Mouse (Mus musculus) megakaryocyte, embryonic 14.5 days (primary cell): ENCODE results near the gene Mphosph9. TPM values are rescaled to one million over a fixed set of nuclear protein-coding genes. Genes with fewer than 3 reads are reported as not detected.
"Not testable (repeated sequence)": the region's sequence is repeated elsewhere in the genome, so short reads cannot be mapped to it uniquely, and the experiment has no call there.

Experiments
- H3K27me3 ChIP-seq: replicated peaks from 2 replicates; pipeline ENCODE3; 2012; ENCODE audit warnings: inconsistent platforms
- H3K36me3 ChIP-seq: replicated peaks from 2 replicates; pipeline ENCODE3; 2012; ENCODE audit warnings: low read length, inconsistent platforms, mixed read lengths
- H3K4me1 ChIP-seq: 2 replicates; pipeline ENCODE4 v1.6.1; 2012; ENCODE audit warnings: inconsistent platforms
- H3K4me3 ChIP-seq: replicated peaks from 2 replicates; pipeline ENCODE3; 2012; ENCODE audit warnings: moderate library complexity, mild to moderate bottlenecking, inconsistent platforms
- H3K9me3 ChIP-seq: 2 replicates; pipeline ENCODE4 v1.6.1; 2012; ENCODE audit warnings: inconsistent platforms
- FLI1 ChIP-seq: IDR thresholded peaks from 2 replicates; pipeline ENCODE4 v1.6.1; 2012; ENCODE audit warnings: low read length, inconsistent platforms, mixed read lengths
- GATA1 ChIP-seq: IDR thresholded peaks from 3 replicates; pipeline ENCODE4 v1.6.1; 2012; ENCODE audit warnings: mixed read lengths, low read length, inconsistent platforms, borderline replicate concordance
- polyA plus RNA-seq: library from polyadenylated mRNA; stranded (reverse); fragments of >175 nt; gene quantifications from 2 replicates; pipeline ENCODE4 v1.2.3, GENCODE M21; 2012; ENCODE audit warnings: low replicate concordance; ENCODE audit not compliant: insufficient read depth

Gene Mphosph9
- polyA plus RNA-seq, 1 experiment, result 1.8 TPM

GRCm38 (mm10) chr5:124310091-124310490 is 17.7 kb downstream of the Mphosph9 start:
- H3K4me3 ChIP-seq, result no peak overlapping the region
- no peaks in the 10 kb centered on the region for H3K27me3 ChIP-seq
- peaks cover 8% of the 10 kb centered on the region for H3K9me3 ChIP-seq
- H3K4me1 ChIP-seq, result peaks cover 23% of the 10 kb centered on the region
- no peak for TF ChIP-seq GATA1
- TF ChIP-seq FLI1, result no peak
- H3K36me3 ChIP-seq, result peaks cover 83% of the 10 kb centered on the region

- H3K27me3 ChIP-seq, result no peaks in the 10 kb centered on the region
- no peak overlapping the region for H3K4me3 ChIP-seq
- peaks cover 79% of the 10 kb centered on the region for H3K36me3 ChIP-seq
- peaks cover 23% of the 10 kb centered on the region for H3K4me1 ChIP-seq
- TF ChIP-seq GATA1 (no peak), FLI1 (no peak)
- peaks cover 8% of the 10 kb centered on the region for H3K9me3 ChIP-seq
Measured at GRCm38 (mm10) chr5:124309155-124309554, 18.6 kb downstream of the Mphosph9 start.

DNA sequence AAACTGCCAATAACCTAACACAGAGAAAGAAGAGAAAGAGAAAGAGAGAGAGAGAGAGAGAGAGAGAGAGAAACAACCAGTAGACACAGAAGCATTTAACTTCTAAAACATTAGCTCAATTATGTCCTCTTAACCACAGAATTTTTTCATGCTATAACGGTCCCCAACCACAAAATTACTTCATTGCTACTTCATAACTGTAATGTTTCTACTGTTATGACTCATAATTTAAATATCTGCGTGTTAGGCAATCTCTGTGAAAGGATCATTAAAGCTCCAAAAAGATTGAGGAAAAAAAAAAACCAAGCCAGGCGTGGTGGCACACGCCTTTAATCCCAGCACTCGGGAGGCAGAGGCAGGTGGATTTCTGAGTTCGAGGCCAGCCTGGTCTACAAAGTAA is 24.9 kb downstream of the Mphosph9 start:
- Histone ChIP-seq H3K4me1 (peaks cover 18% of the 10 kb centered on the region), H3K36me3 (peaks cover 71% of the 10 kb centered on the region)
- H3K9me3 ChIP-seq, H3K4me3 ChIP-seq, H3K27me3 ChIP-seq: not testable (repeated sequence)

GRCm38 (mm10) chr5:124300132-124300531 is 27.6 kb downstream of the Mphosph9 start:
- H3K4me3 ChIP-seq, result no peak overlapping the region
- peaks cover 5% of the 10 kb centered on the region for H3K9me3 ChIP-seq
- peaks cover 62% of the 10 kb centered on the region for H3K36me3 ChIP-seq
- peaks cover 15% of the 10 kb centered on the region for H3K4me1 ChIP-seq
- no peaks in the 10 kb centered on the region for H3K27me3 ChIP-seq
- TF ChIP-seq FLI1, result no peak
- no peak for TF ChIP-seq GATA1

- Histone ChIP-seq H3K36me3 (peaks cover 64% of the 10 kb centered on the region), H3K4me1 (peaks cover 15% of the 10 kb centered on the region)
- H3K27me3 ChIP-seq, H3K4me3 ChIP-seq, H3K9me3 ChIP-seq: not testable (repeated sequence)
Measured at GRCm38 (mm10) chr5:124299307-124299706, 28.5 kb downstream of the Mphosph9 start.

GRCm38 (mm10) chr5:124296475-124296874 is 31.3 kb downstream of the Mphosph9 start:
- H3K9me3 ChIP-seq, result peaks cover 5% of the 10 kb centered on the region
- H3K4me1 ChIP-seq, result peaks cover 15% of the 10 kb centered on the region
- peaks cover 70% of the 10 kb centered on the region for H3K36me3 ChIP-seq
- no peaks in the 10 kb centered on the region for H3K27me3 ChIP-seq
- no peak overlapping the region for H3K4me3 ChIP-seq
- no peak for TF ChIP-seq GATA1
- no peak for TF ChIP-seq FLI1

DNA sequence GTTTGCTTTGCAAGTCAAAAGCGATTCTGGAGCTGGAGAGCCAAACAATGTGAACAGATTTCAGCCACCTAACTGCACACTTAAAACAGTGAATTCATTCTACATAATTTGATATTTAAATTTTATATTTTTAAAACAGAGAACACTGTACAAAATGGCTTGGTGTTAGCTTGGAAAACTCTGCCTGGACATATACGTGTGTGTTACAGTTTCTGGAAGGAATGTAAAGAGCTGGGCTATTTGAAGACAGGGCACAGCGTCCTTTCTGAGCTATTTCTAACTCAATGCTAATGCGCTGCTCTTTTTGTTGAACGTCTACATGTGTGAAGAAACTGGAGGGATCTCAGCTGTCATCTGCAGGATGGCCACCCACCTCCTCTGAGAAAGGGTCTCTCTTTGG is 33.8 kb downstream of the Mphosph9 start:
- TF ChIP-seq FLI1, result no peak
- TF ChIP-seq GATA1, result no peak
- H3K4me3 ChIP-seq, result no peak overlapping the region
- H3K36me3 ChIP-seq, result peaks cover 79% of the 10 kb centered on the region

DNA sequence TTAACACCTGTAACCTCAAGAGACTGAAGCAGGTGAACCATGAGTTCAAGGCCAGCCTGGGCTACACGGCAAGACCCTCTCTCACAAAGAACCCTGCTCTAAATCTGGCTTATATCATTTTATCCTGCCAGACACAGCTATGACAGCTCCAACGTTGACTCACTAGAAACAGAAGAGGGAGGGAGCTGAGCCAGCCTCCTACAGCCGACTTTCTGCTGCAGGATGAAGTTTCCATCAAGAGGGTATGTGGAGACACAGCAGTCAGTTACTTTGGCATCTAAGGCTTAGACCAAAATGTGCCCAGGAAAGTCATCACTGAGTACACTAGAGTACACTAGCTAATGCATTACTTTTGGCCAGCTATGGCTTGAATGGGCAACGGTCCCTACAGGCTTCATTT is 37.6 kb downstream of the Mphosph9 start:
- TF ChIP-seq GATA1 (no peak), FLI1 (no peak)
- H3K36me3 ChIP-seq, result peaks cover 83% of the 10 kb centered on the region
- no peak overlapping the region for H3K4me3 ChIP-seq
- H3K9me3 ChIP-seq, result no peaks in the 10 kb centered on the region
- no peaks in the 10 kb centered on the region for H3K27me3 ChIP-seq
- peaks cover 17% of the 10 kb centered on the region for H3K4me1 ChIP-seq

More for the DNA sequence above, 33.8 kb downstream of the Mphosph9 start:
- Histone ChIP-seq H3K9me3 (peaks cover 5% of the 10 kb centered on the region), H3K27me3 (no peaks in the 10 kb centered on the region), H3K4me1 (no peaks in the 10 kb centered on the region)

DNA sequence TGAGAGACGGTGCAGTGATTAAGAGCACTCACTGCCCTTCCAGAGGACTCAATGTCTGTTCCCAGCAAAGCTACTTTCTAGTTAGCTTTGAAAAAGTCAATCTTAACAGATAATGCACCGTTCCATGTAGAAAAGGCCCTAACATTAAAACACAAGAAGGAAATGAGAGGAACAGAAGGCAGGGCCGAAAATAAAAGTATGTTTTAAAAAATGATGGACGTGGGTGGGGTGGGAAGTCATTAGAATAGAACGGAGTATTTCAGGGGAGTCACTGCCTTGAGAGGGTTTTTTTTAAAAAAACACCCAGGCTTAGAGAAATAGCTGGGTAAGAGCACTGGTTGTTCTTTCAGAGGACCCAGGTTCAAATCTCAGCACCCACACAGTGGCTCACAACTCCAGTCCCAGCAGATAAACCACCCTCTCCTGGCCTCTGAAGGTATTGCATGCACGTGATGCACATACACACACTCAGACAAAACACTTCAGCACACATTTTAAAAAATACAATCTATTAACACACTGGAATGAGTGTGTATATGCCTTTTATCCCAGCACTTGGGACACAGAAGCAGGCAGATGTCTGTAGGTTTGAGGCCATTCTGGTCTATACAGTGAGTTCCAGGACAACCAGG is 40.0 kb downstream of the Mphosph9 start:
- no peak for TF ChIP-seq FLI1
- TF ChIP-seq GATA1, result no peak
- Histone ChIP-seq H3K27me3 (no peaks in the 10 kb centered on the region), H3K4me3 (no peak overlapping the region), H3K9me3 (no peaks in the 10 kb centered on the region), H3K36me3 (peaks cover 81% of the 10 kb centered on the region), H3K4me1 (peaks cover 20% of the 10 kb centered on the region)

GRCm38 (mm10) chr5:124284330-124284729 is 43.4 kb downstream of the Mphosph9 start:
- TF ChIP-seq GATA1, result no peak
- no peak for TF ChIP-seq FLI1
- peaks cover 76% of the 10 kb centered on the region for H3K36me3 ChIP-seq

GRCm38 (mm10) chr5:124282854-124283253 is 44.9 kb downstream of the Mphosph9 start:
- no peak overlapping the region for H3K4me3 ChIP-seq
- TF ChIP-seq GATA1 (no peak), FLI1 (no peak)
- no peaks in the 10 kb centered on the region for H3K27me3 ChIP-seq
- H3K9me3 ChIP-seq, result no peaks in the 10 kb centered on the region
- peaks cover 80% of the 10 kb centered on the region for H3K36me3 ChIP-seq
- peaks cover 20% of the 10 kb centered on the region for H3K4me1 ChIP-seq

More at GRCm38 (mm10) chr5:124284330-124284729, 43.4 kb downstream of the Mphosph9 start:
- peaks cover 20% of the 10 kb centered on the region for H3K4me1 ChIP-seq
- no peak overlapping the region for H3K4me3 ChIP-seq
- H3K27me3 ChIP-seq, result no peaks in the 10 kb centered on the region
- no peaks in the 10 kb centered on the region for H3K9me3 ChIP-seq
